Mouse (Mus musculus) cerebellum, postnatal 25 days (tissue): Measurements from ENCODE around the gene Herpud1.
A peak's percentile ranks its signal among the peaks of the same experiment; 100 is the strongest.

ENCODE experiments used
- DNase-seq, 2 experiments: peaks; one replicate each; pipeline ENCODE4 v3.0.0; 2021; ENCODE audit warnings: mixed read lengths in 2 of 2

Herpud1 gene

GRCm38 (mm10) chr8:94412518-94412917 lies 26.3 kb downstream of the Herpud1 start:
- no peak for DNase-seq

- no peak for DNase-seq
These were observed 27.3 kb downstream of the Herpud1 start for GRCm38 (mm10) chr8:94413509-94413908.

GRCm38 (mm10) chr8:94415218-94415617 lies 29.0 kb downstream of the Herpud1 start:
- DNase-seq, result no peak

- no peak for DNase-seq
These were observed 31.8 kb downstream of the Herpud1 start for GRCm38 (mm10) chr8:94418017-94418416.

- DNase-seq, result no peak
These were observed 36.0 kb downstream of the Herpud1 start for GRCm38 (mm10) chr8:94422270-94422669.

- DNase-seq, result no peak
These were observed 41.7 kb downstream of the Herpud1 start for GRCm38 (mm10) chr8:94427953-94428352.

- DNase-seq, result no peak
These were observed 42.2 kb downstream of the Herpud1 start for GRCm38 (mm10) chr8:94428420-94428819.

- no peak for DNase-seq
These were observed 43.1 kb downstream of the Herpud1 start for GRCm38 (mm10) chr8:94429376-94429775.

GRCm38 (mm10) chr8:94432212-94432611 lies 46.0 kb downstream of the Herpud1 start:
- DNase-seq, result no peak

- peak; percentile 34 to 59 for DNase-seq
These were observed 47.8 kb downstream of the Herpud1 start, which contains the start of gene Nlrc5 for GRCm38 (mm10) chr8:94433981-94434466. Gene Nlrc5, plus strand, starts transcription at chr8:94434356.

GRCm38 (mm10) chr8:94434958-94435357 lies 48.7 kb downstream of the Herpud1 start:
- DNase-seq, result no peak

- DNase-seq, result no peak
These were observed 49.3 kb downstream of the Herpud1 start for GRCm38 (mm10) chr8:94435397-94436111.

GRCm38 (mm10) chr8:94436112-94436572 lies 49.9 kb downstream of the Herpud1 start:
- no peak for DNase-seq

- DNase-seq, result no peak
These were observed 50.7 kb downstream of the Herpud1 start for GRCm38 (mm10) chr8:94436900-94437299.

- no peak for DNase-seq
These were observed 52.4 kb downstream of the Herpud1 start for GRCm38 (mm10) chr8:94438659-94439058.

- DNase-seq, result no peak
These were observed 53.5 kb downstream of the Herpud1 start for GRCm38 (mm10) chr8:94439691-94440090.

- no peak for DNase-seq
These were observed 54.2 kb downstream of the Herpud1 start for GRCm38 (mm10) chr8:94440389-94440788.

- DNase-seq, result no peak
These were observed 55.4 kb downstream of the Herpud1 start for GRCm38 (mm10) chr8:94441686-94442085.

GRCm38 (mm10) chr8:94443153-94443552 lies 56.9 kb downstream of the Herpud1 start:
- DNase-seq, result no peak

- no peak for DNase-seq
These were observed 58.2 kb downstream of the Herpud1 start for GRCm38 (mm10) chr8:94444480-94444879.
